Mouse (Mus musculus): ENCODE data around the gene Epsti1.
"Not testable (repeated sequence)": the region's sequence is repeated elsewhere in the genome, so short reads cannot be mapped to it uniquely, and the experiment has no call there.

The Epsti1 gene

GRCm38 (mm10) chr14:77904171-77904762 lies at the start of gene Epsti1:
Gene Epsti1, plus strand, starts transcription at chr14:77904239.
- DNase-seq (ENCODE audit: low spot score in 2 of 2): peak; percentile 19 to 26

- DNase-seq (ENCODE audit: low spot score in 2 of 2): no peak
Observed at GRCm38 (mm10) chr14:77859894-77860293, 44.1 kb upstream of the Epsti1 start.

DNA sequence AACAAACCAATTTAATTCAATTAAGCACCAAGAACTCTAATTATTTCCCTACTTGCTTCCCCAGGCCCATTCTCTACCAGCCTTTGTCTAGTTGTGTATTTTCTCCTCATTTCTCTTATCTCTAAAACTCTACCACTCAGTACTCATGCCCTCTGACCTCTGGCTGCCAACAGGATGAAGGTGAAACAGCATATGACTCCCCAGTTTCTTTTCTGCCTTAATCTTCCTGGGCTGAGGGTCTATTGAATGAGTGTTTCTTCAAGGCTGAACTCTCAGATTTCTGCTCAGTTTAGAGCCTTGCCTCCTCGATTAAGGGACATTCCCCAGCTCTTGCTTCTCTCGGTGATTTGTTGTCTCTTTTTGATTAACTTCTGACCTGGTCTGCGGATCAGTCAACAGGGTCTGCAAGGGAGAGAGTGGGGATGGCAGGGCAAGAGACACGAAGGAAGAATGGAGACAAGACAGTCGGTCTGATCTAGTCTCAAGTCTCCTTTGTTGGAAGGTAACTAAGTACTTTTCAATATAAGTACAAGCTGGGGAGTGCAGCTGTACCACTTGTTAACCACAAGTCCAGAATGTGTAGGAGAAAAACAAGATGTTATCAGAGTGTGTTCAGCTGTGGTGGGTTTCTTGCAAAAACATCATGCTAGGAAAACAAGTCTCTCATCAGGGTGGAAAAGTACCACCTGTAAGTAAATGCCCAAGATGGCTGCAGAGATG lies 43.0 kb upstream of the Epsti1 start:
- no peak for DNase-seq (ENCODE audit: low spot score in 2 of 2)

GRCm38 (mm10) chr14:77864051-77864450 lies 40.0 kb upstream of the Epsti1 start:
- DNase-seq (ENCODE audit: low spot score in 2 of 2): no peak

- no peak for DNase-seq (ENCODE audit: low spot score in 2 of 2)
Observed at GRCm38 (mm10) chr14:77864510-77864909, 39.5 kb upstream of the Epsti1 start.

DNA sequence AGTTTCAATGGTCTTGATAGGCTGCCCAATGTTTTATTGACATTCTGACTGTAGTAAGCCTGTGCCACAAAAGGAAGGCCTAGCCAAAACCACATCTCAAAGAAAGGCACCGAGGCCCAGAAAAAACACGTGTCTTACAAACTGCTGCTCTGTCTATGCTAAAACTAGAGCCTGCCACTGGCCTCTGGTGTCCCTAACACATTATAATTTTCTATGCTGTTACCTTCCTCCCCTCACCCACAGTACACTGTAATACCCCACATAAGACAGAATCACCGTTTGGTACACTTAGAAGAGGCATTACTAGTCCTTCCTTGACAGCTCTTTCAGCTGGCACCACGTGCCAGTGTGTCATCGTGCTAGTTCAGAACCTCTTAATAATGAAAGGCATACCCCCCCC lies 36.4 kb upstream of the Epsti1 start:
- DNase-seq (ENCODE audit: low spot score in 2 of 2): no peak

DNA sequence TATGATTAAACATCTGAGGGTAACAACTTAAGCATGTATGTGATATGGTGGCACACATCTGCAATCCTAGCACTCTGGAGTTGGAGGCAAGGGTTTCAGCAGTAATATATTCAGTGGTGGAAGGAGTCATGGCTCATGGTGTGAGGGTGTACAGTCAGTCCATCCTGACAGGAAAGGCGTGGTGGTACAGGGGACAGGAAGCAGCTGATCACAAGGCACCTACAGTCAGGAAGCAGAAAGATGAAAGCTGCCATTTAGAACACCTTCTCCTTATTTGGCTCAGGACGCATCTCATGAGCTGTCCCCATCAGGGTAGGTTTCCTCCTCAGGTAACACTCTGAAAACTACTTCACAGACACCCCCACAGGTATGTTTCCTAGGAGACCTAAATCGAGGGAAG lies 33.1 kb upstream of the Epsti1 start:
- DNase-seq (ENCODE audit: low spot score in 2 of 2): no peak

- DNase-seq (ENCODE audit: low spot score in 2 of 2): no peak
Observed at GRCm38 (mm10) chr14:77871380-77871975, 32.6 kb upstream of the Epsti1 start.

GRCm38 (mm10) chr14:77874304-77875241 lies 29.5 kb upstream of the Epsti1 start, which contains the start of gene Dnajc15:
Gene Dnajc15, minus strand, starts transcription at chr14:77875125.
- DNase-seq (ENCODE audit: low spot score in 2 of 2): peak; percentile 76 to 89

- no peak for DNase-seq (ENCODE audit: low spot score in 2 of 2)
Observed at GRCm38 (mm10) chr14:77876199-77876598, 27.8 kb upstream of the Epsti1 start.

GRCm38 (mm10) chr14:77877876-77878275 lies 26.2 kb upstream of the Epsti1 start:
- DNase-seq (ENCODE audit: low spot score in 2 of 2): not testable (repeated sequence)

DNA sequence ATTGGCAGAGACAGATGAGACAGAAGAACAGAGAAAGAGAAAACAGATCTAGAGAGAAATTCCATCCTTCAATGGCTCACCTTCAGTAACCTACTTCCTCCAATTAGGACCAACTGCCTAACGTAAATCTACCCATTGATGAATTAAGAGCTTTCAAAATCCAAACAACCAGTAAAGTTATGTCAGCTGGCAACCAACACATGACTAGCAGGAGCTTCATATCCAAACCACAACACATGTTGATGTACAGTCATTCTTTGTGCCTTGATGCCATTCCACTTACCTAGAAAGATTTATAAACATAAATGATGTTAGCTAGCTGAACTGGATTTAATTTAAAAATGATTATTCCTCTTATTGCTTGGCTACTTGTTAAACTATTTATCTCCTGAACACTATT lies 22.0 kb upstream of the Epsti1 start:
- DNase-seq (ENCODE audit: low spot score in 2 of 2): no peak

DNA sequence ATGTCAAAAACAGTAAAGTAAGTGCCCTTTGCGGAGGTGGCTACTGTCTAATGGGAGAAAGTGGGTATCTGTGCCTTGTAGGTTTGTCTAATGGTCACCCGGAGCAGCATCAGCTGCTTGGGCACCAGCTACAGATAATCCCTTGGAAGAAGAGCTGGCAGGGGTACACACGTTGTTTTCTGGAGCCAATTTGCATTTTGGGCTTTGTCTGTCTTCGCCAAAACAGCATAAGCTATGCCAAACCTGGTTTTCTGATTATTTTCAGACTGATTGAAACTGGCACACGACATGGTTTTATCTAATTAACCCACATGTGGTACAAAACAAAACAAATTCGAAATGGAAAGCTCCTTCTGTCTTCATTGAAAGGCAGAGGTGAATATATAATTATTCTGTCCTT lies 21.4 kb upstream of the Epsti1 start:
- DNase-seq (ENCODE audit: low spot score in 2 of 2): no peak

DNA sequence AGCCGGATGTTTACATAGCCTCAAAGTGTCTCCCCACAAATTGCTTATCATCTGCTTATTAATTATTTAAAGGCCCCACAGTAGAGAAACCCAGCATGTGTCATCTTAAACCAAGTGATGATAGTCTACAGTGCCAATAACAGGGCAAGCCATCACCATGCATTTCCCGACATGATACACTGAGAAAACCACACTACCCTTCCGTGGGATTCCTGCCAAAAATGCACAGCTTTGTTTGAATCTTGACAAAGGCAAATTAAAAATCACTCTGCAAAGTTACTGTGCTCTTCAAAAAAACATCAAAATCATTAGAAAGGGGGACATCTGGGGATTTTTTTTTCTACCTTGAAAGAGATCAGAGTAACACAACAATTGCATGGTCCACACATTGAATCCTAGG lies 17.7 kb upstream of the Epsti1 start:
- DNase-seq (ENCODE audit: low spot score in 2 of 2): no peak

GRCm38 (mm10) chr14:77886941-77887340 lies 17.1 kb upstream of the Epsti1 start:
- DNase-seq (ENCODE audit: low spot score in 2 of 2): no peak

GRCm38 (mm10) chr14:77889911-77890310 lies 14.1 kb upstream of the Epsti1 start:
- no peak for DNase-seq (ENCODE audit: low spot score in 2 of 2)

DNA sequence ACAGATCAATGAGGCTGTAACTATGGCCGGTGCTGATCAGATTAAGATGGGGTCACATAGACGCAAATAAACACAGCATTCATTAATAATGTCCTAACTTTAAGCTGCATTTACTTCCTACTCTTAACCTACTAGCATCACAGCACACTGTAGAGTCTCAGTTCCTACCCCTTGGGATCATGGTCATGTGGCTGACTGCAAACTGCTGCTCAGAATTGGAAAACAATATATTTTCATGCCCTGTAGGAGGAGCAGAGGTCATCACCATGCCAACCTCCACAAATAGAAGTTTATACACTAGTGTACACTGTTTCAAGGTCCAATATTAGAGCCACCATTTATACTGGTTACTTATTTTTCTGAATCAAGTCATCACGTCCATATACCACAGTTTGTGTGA lies 8.1 kb upstream of the Epsti1 start:
- no peak for DNase-seq (ENCODE audit: low spot score in 2 of 2)

DNA sequence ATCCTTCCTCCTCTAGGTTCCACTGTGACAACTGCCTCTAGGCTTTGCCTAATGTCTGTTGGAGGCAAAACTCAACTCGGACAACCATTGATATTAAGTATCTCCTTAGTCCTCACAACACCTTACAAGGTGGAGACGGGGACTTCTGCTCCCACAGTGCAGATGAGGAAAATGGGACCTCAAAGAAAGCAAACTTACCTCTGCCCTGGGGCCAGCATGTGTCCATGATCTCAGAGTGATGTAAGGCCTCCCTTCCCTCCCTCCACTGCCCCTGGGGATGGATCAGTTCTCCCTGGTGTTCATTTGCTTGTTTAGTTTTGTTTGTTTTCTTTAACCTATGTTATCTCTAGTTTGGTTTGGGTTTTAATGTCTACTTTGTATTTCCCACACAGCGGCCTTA lies 1.5 kb upstream of the Epsti1 start:
- no peak for DNase-seq (ENCODE audit: low spot score in 2 of 2)

GRCm38 (mm10) chr14:77905466-77905865 lies 1.4 kb downstream of the Epsti1 start:
- DNase-seq (ENCODE audit: low spot score in 2 of 2): no peak

DNA sequence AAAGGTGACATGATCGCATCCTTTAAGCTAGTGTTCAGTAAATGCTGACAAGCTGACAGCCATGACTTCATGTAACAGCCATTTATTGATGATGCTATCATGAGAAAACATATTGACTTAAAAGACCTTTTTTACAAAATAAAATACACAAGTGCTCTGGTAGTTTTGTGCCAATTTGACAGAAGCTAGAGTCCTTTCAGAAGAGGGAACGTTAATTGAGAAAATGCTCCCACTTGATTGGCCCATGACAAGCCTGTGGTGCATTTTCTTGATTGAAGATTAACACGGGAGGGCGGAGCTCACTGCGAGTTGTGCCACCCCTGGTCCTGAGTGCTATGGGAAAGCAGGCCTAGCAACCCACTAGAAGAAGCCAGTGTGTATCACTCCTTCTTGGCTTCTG lies 2.5 kb downstream of the Epsti1 start:
- no peak for DNase-seq (ENCODE audit: low spot score in 2 of 2)

- no peak for DNase-seq (ENCODE audit: low spot score in 2 of 2)
Observed at GRCm38 (mm10) chr14:77915776-77916175, 11.7 kb downstream of the Epsti1 start.

DNA sequence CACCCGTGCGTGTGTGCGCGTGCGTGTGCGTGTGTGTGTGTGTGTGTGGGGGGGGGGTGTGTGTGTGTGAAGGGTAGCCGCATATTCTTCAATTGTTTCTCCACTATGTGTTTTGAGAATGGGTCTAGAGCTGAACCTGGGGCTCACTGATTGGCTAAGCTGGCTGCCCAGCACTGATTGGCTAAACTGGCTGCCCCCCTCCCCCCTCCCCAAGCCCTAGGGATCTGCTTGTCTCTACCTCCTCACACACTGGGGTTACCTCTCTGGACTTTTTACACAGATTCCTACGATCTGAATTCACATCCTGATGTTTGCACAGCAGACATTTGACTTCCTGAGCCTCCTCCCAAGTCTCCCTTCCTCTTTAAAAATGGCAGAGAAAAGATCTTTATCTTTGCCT lies 17.6 kb downstream of the Epsti1 start:
- no peak for DNase-seq (ENCODE audit: low spot score in 2 of 2)

Measured in thymus, postnatal 10 days (tissue).